Comparison of ENCODE assay signal across 8 mouse cellular contexts in genomic region chr7:134670312-134671002, GRCm38 (mm10). TPM values are rescaled to one million over a fixed set of nuclear protein-coding genes. Genes with fewer than 3 reads are reported as not detected.
DNase-seq lines count a peak whose midpoint lies in the region; ATAC-seq lines count a peak whose summit lies in the region.

Dock1 (plus strand) TSS chr7:134670654.

- peak within 1 kb of the TSS; percentile 76 for H3K4me3 ChIP-seq in hindbrain, embryonic 16.5 days (ENCODE audit: low read length)

- peak within 1 kb of the TSS; percentile 100 for H3K4me2 ChIP-seq in hindbrain, embryonic 16.5 days (ENCODE audit: low read length)

- DNase-seq in adrenal gland, adult (ENCODE audit: inconsistent age in 2 of 2, low spot score in 1 of 2) = peak; percentile 87 to 94
- peak; percentile 33 to 56 for DNase-seq in cerebellum, postnatal 4 days (ENCODE audit: low spot score in 2 of 2)
- DNase-seq in gastrocnemius, postnatal 14 days = peak; percentile 82
- DNase-seq in left cerebral cortex, postnatal 14 days (ENCODE audit: low spot score in 2 of 2) = peak in 1 of 2 experiments; percentile 51
- DNase-seq in right cerebral cortex, postnatal 4 days = peak; percentile 41
- no peak for DNase-seq in MN1 (ENCODE audit: low spot score)

- 3% methylated on average over 52 of the region's 77 CpGs for WGBS in hindbrain, embryonic 16.5 days

- ATAC-seq in hindbrain, embryonic 16.5 days = peak; percentile 82
- peak; percentile 66 for ATAC-seq in megakaryocyte, adult 5-6 weeks (ENCODE audit: poor library complexity, severe bottlenecking)

- no peaks in the 10 kb centered on the region for H3K36me3 ChIP-seq in hindbrain, embryonic 16.5 days (ENCODE audit: control insufficient read depth, insufficient read depth, low read length)

- H3K4me1 ChIP-seq in hindbrain, embryonic 16.5 days (ENCODE audit: control insufficient read depth, insufficient read depth, low read depth, low read length) = peaks cover 10% of the 10 kb centered on the region

- peak within 1 kb of the TSS; percentile 79 for H3K27ac ChIP-seq in hindbrain, embryonic 16.5 days (ENCODE audit: low read depth, low read length)

- H3K9ac ChIP-seq in hindbrain, embryonic 16.5 days (ENCODE audit: low read depth, low read length) = peak within 1 kb of the TSS; percentile 74

- intact Hi-C loops in gastrocnemius, postnatal 14 days (cut with DNase I; ENCODE audit: low total_unique reads) = no loop called here
- intact Hi-C loops in left cerebral cortex, postnatal 14 days (cut with DNase I) = no loop called here

- H3K9me3 ChIP-seq in hindbrain, embryonic 16.5 days (ENCODE audit: control insufficient read depth, low read length) = no peaks in the 10 kb centered on the region

- peaks cover 8% of the 10 kb centered on the region for H3K27me3 ChIP-seq in hindbrain, embryonic 16.5 days (replicated peaks; ENCODE audit: control insufficient read depth, insufficient read depth, low read length)

RNA-seq across cellular contexts. Expression of gene Dock1, which starts in this region (rescaled TPM):
- total RNA-seq in gastrocnemius, postnatal 14 days (2021) = 10 to 100 TPM; 14.6 to 15.4 TPM
- 8.8 and 8.9 TPM in 2 replicates for polyA plus RNA-seq in hindbrain, embryonic 16.5 days (2015; fragmentation: Nextera tagmentation; extraction: Ambion mirVana)
- 10 to 100 TPM; 19.3 to 21.5 TPM for total RNA-seq in left cerebral cortex, postnatal 14 days (2021)
- total RNA-seq in megakaryocyte, adult 5-6 weeks (2015) = 21.1 and 29.0 TPM in 2 replicates
- total RNA-seq in megakaryocyte, adult 5-6 weeks (2017) = 19.6 and 23.5 TPM in 2 replicates
